Mouse (Mus musculus): Measurements from ENCODE around the gene Chst12. TPM values are rescaled to one million over a fixed set of nuclear protein-coding genes. Genes with fewer than 3 reads are reported as not detected.

The Chst12 gene
- total RNA-seq, 2 experiments from 2014 or later = 17.9 to 18.2 TPM

- no peak for DNase-seq (ENCODE audit: low spot score in 2 of 2)
Measured at GRCm38 (mm10) chr5:140570223-140570870, 65.0 kb downstream of the Chst12 start.

GRCm38 (mm10) chr5:140571201-140571600 lies 65.9 kb downstream of the Chst12 start:
- no peak for DNase-seq (ENCODE audit: low spot score in 2 of 2)

- peak; percentile 46 to 71 for DNase-seq (ENCODE audit: low spot score in 2 of 2)
Measured at GRCm38 (mm10) chr5:140571673-140572072, 66.3 kb downstream of the Chst12 start.

- DNase-seq (ENCODE audit: low spot score in 2 of 2) = no peak
Measured at GRCm38 (mm10) chr5:140572611-140573010, 67.3 kb downstream of the Chst12 start.

Other genes starting within 250 kb of the Chst12 start
- gene Mad1l1, start 184.0 kb upstream of the Chst12 start, total RNA-seq (2021) = 10 to 100 TPM; 18.2 to 18.8 TPM
- gene Nudt1, start 183.9 kb upstream of the Chst12 start, total RNA-seq (2021) = 1 to 10 TPM; 5.1 to 5.2 TPM
- gene Mrm2, start 173.7 kb upstream of the Chst12 start, total RNA-seq (2021) = 10 to 100 TPM in 1 of 2 experiments, 1 to 10 TPM in 1; 7.3 to 10.1 TPM
- 10 to 100 TPM; 13.1 to 13.3 TPM for gene Snx8, start 116.3 kb upstream of the Chst12 start, total RNA-seq (2021)
- 100 to 1,000 TPM; 105 to 112 TPM for gene Eif3b, start 86.2 kb upstream of the Chst12 start, total RNA-seq (2021)
- not detected for gene Gm4869, start 59.9 kb upstream of the Chst12 start, total RNA-seq (2021)
- gene Grifin, start 59.5 kb downstream of the Chst12 start, total RNA-seq (2021) = not detected
- 10 to 100 TPM; 35.8 to 39.7 TPM for gene Lfng, start 101.8 kb downstream of the Chst12 start, total RNA-seq (2021)
- 100 to 1,000 TPM; 357 to 365 TPM for gene Ttyh3, start 143.5 kb downstream of the Chst12 start, total RNA-seq (2021)
- gene Iqce, start 196.8 kb downstream of the Chst12 start, total RNA-seq (2021) = 10 to 100 TPM; 43.3 to 53.8 TPM
- gene Brat1, start 199.5 kb downstream of the Chst12 start, total RNA-seq (2021) = 10 to 100 TPM; 26.5 to 26.9 TPM
- gene Amz1, start 218.6 kb downstream of the Chst12 start, total RNA-seq (2021) = 10 to 100 TPM; 23.9 to 24.1 TPM

All from layer of hippocampus, postnatal 14 days (tissue).